Mouse (Mus musculus): ENCODE results near the gene Tbx21.
A peak's percentile ranks its signal among the peaks of the same experiment; 100 is the strongest.

Tbx21 gene

GRCm38 (mm10) chr11:97114671-97115601 lies at the start of gene Tbx21:
Gene Tbx21 (minus strand): TSS chr11:97115331.
- DNase-seq: no peak

GRCm38 (mm10) chr11:97160341-97160740 lies 45.2 kb upstream of the Tbx21 start:
- DNase-seq: no peak

GRCm38 (mm10) chr11:97156999-97157398 lies 41.9 kb upstream of the Tbx21 start:
- no peak for DNase-seq

GRCm38 (mm10) chr11:97152662-97153287 lies 37.6 kb upstream of the Tbx21 start:
- no peak for DNase-seq

GRCm38 (mm10) chr11:97152023-97152426 lies 36.9 kb upstream of the Tbx21 start:
- DNase-seq: peak; percentile 59

- DNase-seq: no peak
These were observed 36.2 kb upstream of the Tbx21 start, which contains the start of gene Tbkbp1 for GRCm38 (mm10) chr11:97151343-97151801. Gene Tbkbp1 (minus strand): TSS chr11:97151495.

- peak; percentile 76 for DNase-seq
These were observed 35.5 kb upstream of the Tbx21 start for GRCm38 (mm10) chr11:97150411-97151330.

- DNase-seq: peak; percentile 94
These were observed 34.9 kb upstream of the Tbx21 start for GRCm38 (mm10) chr11:97149995-97150410.

GRCm38 (mm10) chr11:97149026-97149425 lies 33.9 kb upstream of the Tbx21 start:
- DNase-seq: no peak

GRCm38 (mm10) chr11:97148591-97148990 lies 33.5 kb upstream of the Tbx21 start:
- DNase-seq: no peak

GRCm38 (mm10) chr11:97147333-97147732 lies 32.2 kb upstream of the Tbx21 start:
- no peak for DNase-seq

- peak; percentile 89 for DNase-seq
These were observed 31.6 kb upstream of the Tbx21 start for GRCm38 (mm10) chr11:97146724-97147123.

GRCm38 (mm10) chr11:97145951-97146350 lies 30.8 kb upstream of the Tbx21 start:
- peak; percentile 38 for DNase-seq

- no peak for DNase-seq
These were observed 30.2 kb upstream of the Tbx21 start for GRCm38 (mm10) chr11:97145320-97145719.

- no peak for DNase-seq
These were observed 28.2 kb upstream of the Tbx21 start for GRCm38 (mm10) chr11:97143196-97143900.

GRCm38 (mm10) chr11:97142159-97142608 lies 27.1 kb upstream of the Tbx21 start:
- DNase-seq: peak; percentile 80

- no peak for DNase-seq
These were observed 25.7 kb upstream of the Tbx21 start for GRCm38 (mm10) chr11:97140811-97141210.

- DNase-seq: no peak
These were observed 24.1 kb upstream of the Tbx21 start for GRCm38 (mm10) chr11:97139256-97139655.

GRCm38 (mm10) chr11:97138554-97139226 lies 23.6 kb upstream of the Tbx21 start:
- no peak for DNase-seq

- no peak for DNase-seq
These were observed 18.1 kb upstream of the Tbx21 start for GRCm38 (mm10) chr11:97133270-97133669.

GRCm38 (mm10) chr11:97132185-97132584 lies 17.1 kb upstream of the Tbx21 start:
- DNase-seq: no peak
